Mouse (Mus musculus) kidney, embryonic 14.5 days (tissue): ENCODE results near the gene Wnt7b. TPM values are rescaled to one million over a fixed set of nuclear protein-coding genes. Genes with fewer than 3 reads are reported as not detected.

Experiments
- ATAC-seq: fragments of 200-750 bp; cut with Nextera tagmentation; 2 replicates; pipeline ENCODE4 v1.8.0; 2017; ENCODE audit warnings: moderate number of reproducible peaks, mild to moderate bottlenecking, moderate TSS enrichment, moderate library complexity; ENCODE audit not compliant: low FRiP score, low TSS enrichment
- H3K27ac ChIP-seq: fragments of 300-500 bp; sonication (generic); 2 replicates; pipeline ENCODE4 v1.5.1; 2014; ENCODE audit warnings: low read depth, mild to moderate bottlenecking, low read length, moderate library complexity, mixed read lengths
- H3K27me3 ChIP-seq: fragments of 300-500 bp; sonication (generic); 2 replicates; pipeline ENCODE4 v1.6.1; 2014; ENCODE audit warnings: mild to moderate bottlenecking, low read length; ENCODE audit not compliant: control insufficient read depth, insufficient read depth
- H3K36me3 ChIP-seq: fragments of 300-500 bp; sonication (generic); 2 replicates; pipeline ENCODE4 v1.6.1; 2014; ENCODE audit warnings: low read length, mixed read lengths; ENCODE audit not compliant: control insufficient read depth, insufficient read depth
- H3K4me1 ChIP-seq: fragments of 300-500 bp; sonication (generic); 2 replicates; pipeline ENCODE4 v1.6.1; 2014; ENCODE audit warnings: low read length, mixed read lengths; ENCODE audit not compliant: control insufficient read depth, insufficient read depth
- H3K4me2 ChIP-seq: fragments of 300-500 bp; sonication (generic); replicated peaks from 2 replicates; pipeline ENCODE4 v1.6.1; 2014; ENCODE audit warnings: low read depth, mild to moderate bottlenecking, low read length
- H3K4me3 ChIP-seq: fragments of 300-500 bp; sonication (generic); 2 replicates; pipeline ENCODE4 v1.5.1; 2014; ENCODE audit warnings: mild to moderate bottlenecking, low read length
- H3K9ac ChIP-seq: fragments of 300-500 bp; sonication (generic); 2 replicates; pipeline ENCODE4 v1.6.1; 2014; ENCODE audit warnings: low read depth, mild to moderate bottlenecking, low read length, moderate library complexity
- H3K9me3 ChIP-seq: fragments of 300-500 bp; sonication (generic); 2 replicates; pipeline ENCODE4 v1.6.1; 2016; ENCODE audit warnings: low read length; ENCODE audit not compliant: control insufficient read depth
- WGBS: fragments of 180-500 bp; shearing (Covaris S2); extraction: QIAGEN DNeasy Blood & Tissue Kit; methylation state at CpG from one replicate; pipeline ENCODE4 v1.1.7; 2014; 5-methylcytosine and 5-hydroxymethylcytosine counted together
- polyA plus RNA-seq: library from polyadenylated mRNA; unstranded; fragments of >200 nt; fragmentation: Nextera tagmentation; extraction: Ambion mirVana; gene quantifications from 2 replicates; pipeline ENCODE4 v1.2.1, GENCODE M21; 2014

Gene Wnt7b
- polyA plus RNA-seq, 1 experiment from 2014 or later = 15.1 TPM

DNA sequence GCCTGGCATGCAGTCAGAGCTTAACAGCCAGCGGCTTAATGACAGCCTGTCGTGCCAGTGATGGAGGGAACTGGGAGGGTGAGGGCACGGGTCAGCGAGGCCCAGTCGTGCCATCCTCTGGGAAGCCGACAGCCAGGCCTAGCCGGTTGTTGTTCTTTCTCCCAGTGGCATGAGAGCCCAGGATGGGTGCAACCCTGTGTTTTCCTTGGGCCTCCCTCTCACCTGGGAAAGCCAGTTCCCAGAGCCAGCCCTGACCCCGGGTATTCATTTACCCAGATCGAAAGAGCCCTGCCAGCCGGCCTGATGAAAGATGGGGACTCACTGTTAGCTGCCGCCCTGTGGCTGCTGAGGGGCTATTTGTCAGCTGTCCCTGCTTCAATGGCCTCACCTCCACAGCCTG, 44.1 kb downstream of the Wnt7b start:
- H3K27ac ChIP-seq = peak overlapping the region; percentile 42; the same call in 1 of the 2 replicates

DNA sequence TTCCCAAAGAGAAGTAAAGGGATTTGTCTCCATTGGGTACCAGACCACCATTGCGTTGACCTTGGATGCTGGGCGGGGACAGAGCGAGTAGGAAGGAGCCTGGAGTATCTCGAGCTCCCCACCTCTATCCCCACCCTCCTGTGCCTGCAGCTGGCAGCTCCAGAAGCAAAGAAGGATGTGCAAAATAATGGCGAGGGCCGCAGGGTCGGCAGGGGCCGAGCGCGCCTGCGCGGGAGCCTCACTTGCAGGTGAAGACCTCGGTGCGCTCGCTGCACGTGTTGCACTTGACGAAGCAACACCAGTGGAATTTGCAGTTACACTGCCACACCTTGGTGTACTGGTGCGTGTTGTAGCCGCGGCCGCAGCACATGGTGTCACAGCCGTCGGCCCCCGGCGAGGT, 45.1 kb downstream of the Wnt7b start:
- no peak overlapping the region for H3K27ac ChIP-seq
- WGBS = 90% methylated on average over 25 of the region's 25 CpGs
- no peaks in the 10 kb centered on the region for H3K9me3 ChIP-seq

More for the DNA sequence above, 44.1 kb downstream of the Wnt7b start:
- Histone ChIP-seq H3K36me3 (no peaks in the 10 kb centered on the region; the same call in 1 of the 2 replicates), H3K4me1 (peaks cover 19% of the 10 kb centered on the region; the same call in 1 of the 2 replicates), H3K4me3 (no peak overlapping the region), H3K4me2 (no peak overlapping the region), H3K9me3 (no peaks in the 10 kb centered on the region), H3K27me3 (no peaks in the 10 kb centered on the region), H3K9ac (0 out of 2 replicates have a peak overlapping the region, but pooled peaks have one; percentile 7)
- WGBS = 34% methylated on average over 11 of the region's 11 CpGs
- peak; percentile 36 for ATAC-seq

DNA sequence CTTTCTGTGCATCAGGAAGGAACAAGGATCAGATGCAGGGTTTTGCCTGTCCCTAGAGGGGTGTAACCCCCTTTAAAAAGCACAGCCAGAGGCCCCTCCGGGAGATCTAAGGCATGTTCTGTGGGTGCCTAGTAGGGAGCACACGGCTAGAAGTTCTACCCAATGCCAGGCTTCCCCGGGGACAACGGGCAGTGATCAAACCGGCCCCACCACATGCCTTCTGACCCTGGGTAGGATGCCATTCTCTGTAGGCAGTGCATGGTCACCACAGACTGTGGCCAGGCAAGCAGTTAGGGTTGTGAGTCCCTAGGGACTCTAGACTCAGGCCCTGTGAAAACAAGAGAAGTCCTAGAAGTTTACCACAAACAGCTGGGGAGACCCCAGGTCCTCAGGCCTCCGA, 47.6 kb downstream of the Wnt7b start:
- no peaks in the 10 kb centered on the region; the same call in 1 of the 2 replicates for H3K36me3 ChIP-seq
- peaks cover 19% of the 10 kb centered on the region; the same call in 1 of the 2 replicates for H3K4me1 ChIP-seq

More for the DNA sequence above, 45.1 kb downstream of the Wnt7b start:
- H3K27me3 ChIP-seq = no peaks in the 10 kb centered on the region
- peaks cover 19% of the 10 kb centered on the region; the same call in 1 of the 2 replicates for H3K4me1 ChIP-seq
- no peaks in the 10 kb centered on the region; the same call in 1 of the 2 replicates for H3K36me3 ChIP-seq
- no peak overlapping the region for H3K4me2 ChIP-seq
- no peak overlapping the region for H3K4me3 ChIP-seq
- no peak for ATAC-seq
- no peak overlapping the region for H3K9ac ChIP-seq

DNA sequence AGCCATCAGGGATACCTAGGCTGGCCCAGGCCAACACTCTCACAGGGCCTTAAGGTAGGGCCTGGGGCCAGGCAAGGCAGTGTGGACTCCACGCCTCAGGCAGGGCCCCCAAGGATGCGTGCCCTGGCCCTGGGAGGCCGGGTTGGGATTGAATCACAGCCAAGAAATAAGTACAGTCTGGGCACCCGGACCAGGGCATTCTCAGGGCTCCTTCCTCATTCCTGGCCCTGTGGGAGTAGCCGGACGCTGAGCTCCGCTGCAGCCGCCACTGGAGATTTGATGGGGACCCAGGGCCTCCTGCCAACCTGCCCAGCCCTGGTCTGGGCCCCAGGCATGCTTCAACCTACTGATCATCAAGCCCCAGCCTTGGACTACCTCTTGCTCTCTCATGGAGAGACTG, 48.1 kb downstream of the Wnt7b start:
- ATAC-seq = no peak
- no peak overlapping the region for H3K4me3 ChIP-seq
- no peak overlapping the region for H3K9ac ChIP-seq
- no peaks in the 10 kb centered on the region for H3K27me3 ChIP-seq
- no peaks in the 10 kb centered on the region for H3K9me3 ChIP-seq
- no peaks in the 10 kb centered on the region; the same call in 1 of the 2 replicates for H3K36me3 ChIP-seq
- peaks cover 17% of the 10 kb centered on the region; the same call in 1 of the 2 replicates for H3K4me1 ChIP-seq
- no peak overlapping the region for H3K4me2 ChIP-seq
- H3K27ac ChIP-seq = 0 out of 2 replicates have a peak overlapping the region, but pooled peaks have one; percentile 51
- 51% methylated on average over 8 of the region's 8 CpGs for WGBS

More for the DNA sequence above, 47.6 kb downstream of the Wnt7b start:
- Histone ChIP-seq H3K9me3 (no peaks in the 10 kb centered on the region), H3K9ac (no peak overlapping the region), H3K27me3 (no peaks in the 10 kb centered on the region), H3K4me2 (no peak overlapping the region), H3K27ac (0 out of 2 replicates have a peak overlapping the region, but pooled peaks have one; percentile 51), H3K4me3 (no peak overlapping the region)
- WGBS = 76% methylated on average over 6 of the region's 6 CpGs
- no peak for ATAC-seq

DNA sequence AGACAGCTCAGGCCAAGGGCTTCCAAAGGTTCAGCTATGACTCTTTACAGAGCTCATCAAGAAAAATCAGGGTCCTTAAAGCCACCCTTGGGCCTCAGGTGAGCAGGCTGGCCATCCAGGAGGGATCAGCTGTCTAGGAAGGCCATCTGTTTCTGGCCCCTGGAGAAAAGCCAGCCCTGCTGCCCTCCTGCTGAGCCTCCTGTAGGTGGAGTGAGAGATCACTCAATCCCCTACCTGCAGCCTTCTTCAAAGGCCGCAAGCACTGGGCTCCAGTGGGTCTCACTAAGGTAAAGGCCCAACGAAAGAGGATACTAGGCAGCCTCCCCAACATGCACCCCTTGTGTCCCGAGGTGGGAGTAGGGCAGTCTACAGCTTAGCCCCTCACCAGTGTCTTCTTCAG, 50.2 kb downstream of the Wnt7b start:
- no peak overlapping the region for H3K27ac ChIP-seq
- no peak overlapping the region for H3K9ac ChIP-seq
- no peaks in the 10 kb centered on the region for H3K9me3 ChIP-seq
- no peaks in the 10 kb centered on the region for H3K27me3 ChIP-seq
- no peaks in the 10 kb centered on the region; the same call in 1 of the 2 replicates for H3K36me3 ChIP-seq
- no peak overlapping the region for H3K4me3 ChIP-seq
- no peak overlapping the region for H3K4me2 ChIP-seq
- no peak for ATAC-seq
- WGBS = 73% methylated on average over 3 of the region's 3 CpGs
- H3K4me1 ChIP-seq = 0 out of 2 replicates have a peak, but pooled peaks cover 4% of the 10 kb centered on the region

DNA sequence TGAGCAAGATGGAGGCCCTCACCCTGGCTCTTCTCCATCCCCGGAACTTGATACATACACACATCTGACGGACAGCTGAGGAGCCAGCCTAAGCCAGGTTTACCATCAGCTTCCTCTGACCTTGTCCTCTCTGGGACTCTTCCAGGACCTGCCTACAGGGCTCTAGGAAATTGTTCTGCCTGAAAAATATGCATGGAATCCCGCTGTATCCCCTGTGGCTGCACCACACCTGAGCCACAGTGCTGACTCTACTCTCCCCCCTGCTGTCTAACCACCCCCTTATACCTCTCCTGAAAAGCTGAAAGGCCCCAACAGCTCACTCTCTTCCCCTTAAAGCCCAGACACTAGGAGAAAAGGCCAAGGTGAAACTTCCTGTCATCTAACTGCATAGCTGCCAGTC, 52.4 kb downstream of the Wnt7b start:
- Histone ChIP-seq H3K4me2 (no peak overlapping the region), H3K27ac (no peak overlapping the region), H3K4me1 (0 out of 2 replicates have a peak, but pooled peaks cover 4% of the 10 kb centered on the region), H3K36me3 (no peaks in the 10 kb centered on the region), H3K9ac (0 out of 2 replicates have a peak overlapping the region, but pooled peaks have one; percentile 5), H3K9me3 (no peaks in the 10 kb centered on the region), H3K4me3 (no peak overlapping the region), H3K27me3 (no peaks in the 10 kb centered on the region)
- 49% methylated on average over 3 of the region's 3 CpGs for WGBS
- ATAC-seq = no peak

DNA sequence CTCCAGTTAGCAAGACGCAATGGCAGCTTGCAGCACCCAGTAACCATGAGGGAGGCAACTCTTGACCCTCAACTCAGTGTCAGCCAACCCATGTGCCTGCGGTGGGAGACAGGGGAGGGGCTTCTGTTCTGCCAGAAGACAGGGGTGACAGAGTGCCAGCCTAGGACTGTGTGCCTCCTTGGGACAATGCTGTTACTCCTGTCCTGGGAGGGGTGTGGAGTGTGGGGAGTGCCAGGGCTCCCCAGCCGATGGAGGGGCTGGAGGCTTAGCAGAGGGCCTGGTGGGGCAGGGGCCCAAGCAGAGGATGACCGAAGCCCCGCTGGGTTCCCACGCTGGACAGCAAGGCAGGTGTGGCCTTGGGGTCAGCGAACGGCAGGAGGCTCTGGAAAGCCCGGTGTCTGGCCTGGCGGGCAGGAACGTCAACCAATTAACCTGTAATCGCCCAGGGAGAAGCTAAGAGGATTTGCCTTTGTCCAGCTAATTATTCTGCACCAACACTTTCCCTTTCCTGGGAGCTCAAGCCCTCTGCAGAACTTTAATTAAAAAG, 57.8 kb downstream of the Wnt7b start:
- no peak for ATAC-seq
- H3K9me3 ChIP-seq = no peaks in the 10 kb centered on the region
- no peak overlapping the region for H3K4me2 ChIP-seq
- H3K4me1 ChIP-seq = peaks cover 15% of the 10 kb centered on the region
- no peak overlapping the region for H3K4me3 ChIP-seq
- no peak overlapping the region for H3K9ac ChIP-seq
- no peak overlapping the region for H3K27ac ChIP-seq
- WGBS = 19% methylated on average over 12 of the region's 12 CpGs
- H3K27me3 ChIP-seq = no peaks in the 10 kb centered on the region
- no peaks in the 10 kb centered on the region for H3K36me3 ChIP-seq

DNA sequence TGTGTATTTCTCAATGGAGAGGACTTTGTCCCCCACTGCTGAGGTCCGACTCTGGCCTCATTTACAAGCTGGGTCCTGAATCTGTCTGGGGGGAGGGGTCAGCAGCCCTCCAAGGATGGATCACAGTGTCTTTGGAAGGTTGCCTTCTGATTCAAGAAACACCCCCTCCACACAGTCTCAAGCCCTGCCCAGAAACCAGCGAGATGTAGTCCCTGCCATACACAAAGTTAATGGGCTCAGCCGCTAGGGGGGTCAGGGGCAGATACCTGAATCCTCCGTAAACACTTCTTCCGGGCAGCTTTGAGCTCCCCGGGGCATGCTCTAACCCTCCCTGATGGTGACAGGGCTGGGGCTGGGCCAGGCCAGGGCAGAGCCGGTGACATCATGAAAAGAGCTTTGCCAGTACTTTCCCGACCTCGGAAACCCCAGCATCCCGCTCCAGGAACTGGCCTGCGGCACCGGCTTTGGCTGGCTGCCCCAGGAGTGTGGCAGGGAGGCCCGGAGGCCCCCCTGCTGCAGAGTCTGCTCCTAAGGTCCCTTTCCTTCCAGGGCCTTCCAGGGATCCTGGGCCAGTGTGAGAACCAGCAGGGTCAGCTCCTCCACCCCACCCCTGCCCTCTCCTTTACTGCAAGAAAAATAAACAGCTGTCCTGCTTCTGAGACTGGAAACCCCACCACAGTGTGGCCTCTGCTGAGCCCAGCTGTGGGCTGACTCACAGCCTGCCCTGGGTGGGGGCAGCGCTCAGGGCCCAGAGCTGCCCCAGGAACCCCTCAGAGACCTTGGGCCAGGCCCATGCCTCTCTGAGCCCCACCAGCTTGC, 58.9 kb downstream of the Wnt7b start:
- H3K9ac ChIP-seq = no peak overlapping the region
- no peaks in the 10 kb centered on the region for H3K36me3 ChIP-seq
- H3K4me3 ChIP-seq = no peak overlapping the region
- no peaks in the 10 kb centered on the region for H3K9me3 ChIP-seq
- no peak overlapping the region; the same call in 1 of the 2 replicates for H3K4me2 ChIP-seq
- peak; percentile 86 for ATAC-seq
- WGBS = 3% methylated on average over 14 of the region's 14 CpGs
- no peaks in the 10 kb centered on the region for H3K27me3 ChIP-seq
- H3K27ac ChIP-seq = peak overlapping the region; percentile 51; the same call in 1 of the 2 replicates
- peaks cover 15% of the 10 kb centered on the region for H3K4me1 ChIP-seq

DNA sequence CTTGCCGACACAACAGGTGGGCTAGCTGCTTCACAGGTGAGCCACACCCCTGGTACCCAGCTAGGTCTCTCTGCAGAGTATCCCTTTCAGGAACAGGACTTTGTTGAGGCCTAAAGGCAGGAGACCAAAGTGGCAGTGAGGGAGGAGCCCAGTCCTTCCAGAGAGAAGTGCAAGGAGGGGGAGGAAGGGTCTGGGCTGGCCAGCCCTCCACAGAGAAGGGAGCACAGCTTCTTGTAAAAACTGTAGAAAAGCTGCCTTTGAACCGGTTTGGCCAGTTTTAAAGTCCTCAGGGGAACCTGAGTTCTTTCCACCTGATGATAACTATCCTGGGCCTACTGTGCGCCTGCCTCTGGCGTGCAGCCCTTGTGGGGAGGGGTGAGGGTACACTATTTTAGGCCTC, 62.8 kb downstream of the Wnt7b start:
- no peak for ATAC-seq
- 52% methylated on average over 4 of the region's 4 CpGs for WGBS
- no peak overlapping the region for H3K27ac ChIP-seq

More for the DNA sequence above, 62.8 kb downstream of the Wnt7b start:
- H3K36me3 ChIP-seq = no peaks in the 10 kb centered on the region
- H3K4me1 ChIP-seq = peaks cover 15% of the 10 kb centered on the region
- no peaks in the 10 kb centered on the region for H3K27me3 ChIP-seq
- no peak overlapping the region for H3K4me2 ChIP-seq
- H3K9me3 ChIP-seq = no peaks in the 10 kb centered on the region
- no peak overlapping the region for H3K9ac ChIP-seq
- no peak overlapping the region for H3K4me3 ChIP-seq
